11 mouse cellular contexts compared by ENCODE assay signal in the genomic region with DNA sequence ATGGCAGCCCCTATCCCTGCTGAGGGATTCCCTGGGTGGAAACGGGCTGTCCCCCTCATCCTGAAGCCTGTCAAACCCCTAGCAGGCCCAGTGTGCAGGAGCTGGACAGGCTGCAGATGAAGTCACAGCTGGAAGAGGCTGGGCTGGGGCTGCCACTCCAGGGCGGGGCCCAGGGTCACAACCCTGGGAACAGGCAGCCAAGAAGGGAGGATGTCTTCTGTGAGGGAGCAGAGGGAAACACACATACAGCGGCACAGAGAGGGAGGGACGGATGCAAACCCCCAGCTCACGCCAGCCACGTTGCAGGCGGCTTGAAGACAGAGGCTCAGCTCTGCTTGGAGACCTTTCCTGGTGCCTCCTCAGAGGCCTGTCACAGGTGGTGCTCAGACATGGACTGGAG. TPM values are rescaled to one million over a fixed set of nuclear protein-coding genes. Genes with fewer than 3 reads are reported as not detected.
DNase-seq lines count a peak whose midpoint lies in the region; ATAC-seq and TF ChIP-seq lines count a peak whose summit lies in the region.
"Had no signal": no experiment of that assay in that cellular context is flagged by ENCODE, and none has a peak within 500 bp of the region (broad histone marks: within the 10 kb centered on the region; RNA-seq: fewer than 3 reads in every experiment).

No protein-coding gene starts in this region.

- peaks cover 25% of the 10 kb centered on the region for H3K4me1 ChIP-seq in lung, postnatal 0 days (ENCODE audit: insufficient read depth, low read depth, low read length)

- peak; percentile 23 for DNase-seq in thymus, postnatal 4 days
- DNase-seq in thymus, postnatal 14 days, result no peak
- peak; percentile 48 for DNase-seq in gastrocnemius, postnatal 10 days
- peak; percentile 58 for DNase-seq in lung, postnatal 0 days (ENCODE audit: low spot score)
- no peak for DNase-seq in cerebellum, adult 11-12 months
- no peak for DNase-seq in right cerebral cortex, postnatal 14 days
- DNase-seq in layer of hippocampus, postnatal 25 days (ENCODE audit: extremely low spot score in 1 of 2, low spot score in 1 of 2), result no peak
- DNase-seq: liver, embryonic 13.5 days had no signal

- no peaks in the 10 kb centered on the region for H3K36me3 ChIP-seq in lung, postnatal 0 days (ENCODE audit: insufficient read depth, low read length)
- H3K36me3 ChIP-seq: hindbrain, embryonic 15.5 days; liver, embryonic 13.5 days had no signal

- no peak for TF ChIP-seq EP300 in lung, postnatal 0 days (IDR thresholded peaks at IDR 0.05)

- H3K4me2 ChIP-seq in lung, postnatal 0 days (replicated peaks; ENCODE audit: low read depth, low read length), result no peak overlapping the region
- H3K4me2 ChIP-seq: hindbrain, embryonic 15.5 days; liver, embryonic 13.5 days had no signal

- H3K9ac ChIP-seq in lung, postnatal 0 days (replicated peaks; ENCODE audit: low read depth), result no peak overlapping the region
- H3K9ac ChIP-seq: hindbrain, embryonic 15.5 days; liver, embryonic 13.5 days had no signal

- H3K9me3 ChIP-seq in lung, postnatal 0 days (ENCODE audit: low read length), result no peaks in the 10 kb centered on the region
- H3K9me3 ChIP-seq: hindbrain, embryonic 15.5 days; liver, embryonic 13.5 days had no signal

- peaks cover 21% of the 10 kb centered on the region for H3K27me3 ChIP-seq in lung, postnatal 0 days (replicated peaks; ENCODE audit: insufficient read depth, low read length)

- TF ChIP-seq CTCF in lung, postnatal 0 days (IDR thresholded peaks at IDR 0.05), result no peak

- peak; percentile 25; the same call in 1 of the 2 replicates for ATAC-seq in lung, postnatal 0 days
- ATAC-seq: forebrain, embryonic 16.5 days had no signal

- 51% methylated on average over 7 of the region's 7 CpGs for WGBS in lung, postnatal 0 days

- no peak overlapping the region for H3K4me3 ChIP-seq in lung, postnatal 0 days (ENCODE audit: low read depth, low read length)
- H3K4me3 ChIP-seq: hindbrain, embryonic 15.5 days; liver, embryonic 13.5 days had no signal

- no peak overlapping the region for H3K27ac ChIP-seq in lung, postnatal 0 days (ENCODE audit: low read length)
- H3K27ac ChIP-seq: hindbrain, embryonic 15.5 days; liver, embryonic 13.5 days had no signal

RNA-seq across cellular contexts. Expression of a gene that starts 6.7 kb away (rescaled TPM):
- total RNA-seq in gastrocnemius, postnatal 10 days (2021), result under 1 TPM; 0.47 to 0.77 TPM
- 0.57 and 0.94 TPM in 2 replicates for polyA plus RNA-seq in lung, postnatal 0 days (2015; fragmentation: Nextera tagmentation; extraction: Ambion mirVana)
- 1 to 10 TPM; 1.3 to 2.1 TPM for total RNA-seq in layer of hippocampus, postnatal 25 days (2021)
- polyA plus RNA-seq: liver, embryonic 13.5 days had no signal

RNA-seq across cellular contexts. Expression of a gene that starts 27.8 kb away (rescaled TPM):
- not detected for total RNA-seq in gastrocnemius, postnatal 10 days (2021)
- 0.69 and 1.3 TPM in 2 replicates for polyA plus RNA-seq in lung, postnatal 0 days (2015; fragmentation: Nextera tagmentation; extraction: Ambion mirVana)
- total RNA-seq in layer of hippocampus, postnatal 25 days (2021), result under 1 TPM in 1 of 2 experiments, not detected in 1; 0.12 TPM
- total RNA-seq: layer of hippocampus, postnatal 10 days had no signal
- polyA plus RNA-seq: forebrain, embryonic 16.5 days; hindbrain, embryonic 15.5 days had no signal

RNA-seq across cellular contexts. Expression of a gene that starts 46.0 kb away (rescaled TPM):
- total RNA-seq in gastrocnemius, postnatal 10 days (2021), result 1 to 10 TPM; 5.9 to 6.9 TPM
- 16.5 and 17.8 TPM in 2 replicates for polyA plus RNA-seq in lung, postnatal 0 days (2015; fragmentation: Nextera tagmentation; extraction: Ambion mirVana)
- total RNA-seq in layer of hippocampus, postnatal 25 days (2021), result 1 to 10 TPM; 6.0 to 6.1 TPM

Comparison
In these comparisons a context has a peak if more than half of its experiments do, and no peak if none do; other contexts are left out.
1. DNase-seq: peak in thymus, postnatal 4 days (single experiment), gastrocnemius, postnatal 10 days (single experiment) and lung, postnatal 0 days (single experiment); none in thymus, postnatal 14 days (single experiment), cerebellum, adult 11-12 months (single experiment), right cerebral cortex, postnatal 14 days (single experiment) and layer of hippocampus, postnatal 25 days (0 of 2).